Mouse (Mus musculus) stomach, postnatal 0 days (tissue): ENCODE measurements around the gene Abr.

ENCODE experiments used
- CTCF ChIP-seq: IDR thresholded peaks from 2 replicates; pipeline ENCODE4 v1.5.1; 2016; ENCODE audit warnings: antibody characterized with exemption, low read depth, mild to moderate bottlenecking, moderate library complexity
- EP300 ChIP-seq: optimal IDR thresholded peaks from 2 replicates; pipeline ENCODE3; 2016; ENCODE audit warnings: antibody characterized with exemption

DNA sequence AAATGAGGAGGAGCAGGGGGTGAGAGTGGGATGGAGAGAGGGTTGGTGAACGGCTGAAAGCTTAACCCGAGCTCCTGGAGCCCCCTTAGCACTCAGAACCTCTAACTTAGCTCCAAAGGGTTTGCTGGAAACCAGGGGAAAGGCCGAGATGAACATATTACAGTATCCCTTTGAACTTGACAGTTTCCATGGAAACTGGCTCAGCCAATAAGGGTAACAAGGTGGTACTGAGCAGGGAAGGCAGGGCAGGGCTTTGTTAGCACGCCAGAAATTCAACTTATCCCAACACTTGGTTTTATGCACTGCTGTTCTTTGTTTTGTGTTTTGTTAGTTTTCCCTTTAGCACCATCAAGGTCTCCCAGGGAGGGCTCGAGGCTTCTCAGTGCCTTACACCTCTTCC is 149.5 kb downstream of the Abr start:
- no peak for TF ChIP-seq CTCF
- TF ChIP-seq EP300: no peak
